Mouse (Mus musculus) regulatory T cell (primary cell): ENCODE data around the gene Opa3.

Source experiments
- in situ Hi-C: fragments of 300-600 bp; cut with MboI, MseI; formaldehyde crosslinking; loops from one replicate; pipeline ENCODE4 v1.15.1; 2025; ENCODE audit warnings: high pct_unique_total_duplicates

The Opa3 gene

DNA sequence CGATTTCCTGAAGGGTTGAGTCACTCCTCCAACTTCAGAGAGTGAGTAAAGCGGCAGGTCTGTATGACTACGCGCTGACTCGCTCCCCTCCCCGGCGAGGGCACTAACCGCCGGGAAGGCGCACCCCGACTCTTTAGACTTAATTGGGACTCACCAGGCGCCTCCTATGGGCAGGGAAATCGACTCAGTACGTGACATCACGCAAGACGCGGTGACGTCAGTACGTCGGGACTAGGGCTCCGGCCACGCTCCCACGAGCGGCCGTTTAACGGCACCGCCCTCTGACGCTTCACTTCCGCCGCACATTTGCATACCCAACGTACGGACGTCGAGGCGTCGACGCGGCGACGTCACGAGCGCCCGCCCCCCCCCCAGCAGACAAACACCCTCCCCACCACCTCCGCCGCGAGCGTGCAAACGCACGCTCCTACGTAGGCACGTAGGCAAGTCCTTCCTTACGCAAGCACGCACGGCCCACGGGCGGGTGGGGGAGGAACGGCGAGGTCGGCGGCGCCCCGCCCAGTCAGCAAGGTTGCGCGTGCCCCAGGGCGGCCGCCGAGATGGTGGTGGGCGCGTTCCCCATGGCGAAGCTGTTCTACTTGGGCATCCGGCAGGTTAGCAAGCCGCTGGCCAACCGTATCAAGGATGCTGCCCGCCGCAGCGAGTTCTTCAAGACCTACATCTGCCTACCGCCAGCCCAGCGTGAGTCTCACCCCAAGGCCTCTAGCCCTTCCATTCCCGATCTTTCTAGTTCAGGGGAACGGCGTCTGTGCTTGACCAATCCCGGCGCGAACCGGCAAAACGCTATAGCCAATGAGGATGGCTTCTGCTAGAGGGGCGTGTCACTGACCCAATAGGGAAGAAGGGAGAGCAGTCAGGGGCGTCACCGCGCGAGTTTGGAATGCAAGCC, at the start of gene Opa3:
Gene Opa3, plus strand, starts transcription at position 452 of the 910 bp plus-strand sequence.
- in situ Hi-C loops = no loop called here

DNA sequence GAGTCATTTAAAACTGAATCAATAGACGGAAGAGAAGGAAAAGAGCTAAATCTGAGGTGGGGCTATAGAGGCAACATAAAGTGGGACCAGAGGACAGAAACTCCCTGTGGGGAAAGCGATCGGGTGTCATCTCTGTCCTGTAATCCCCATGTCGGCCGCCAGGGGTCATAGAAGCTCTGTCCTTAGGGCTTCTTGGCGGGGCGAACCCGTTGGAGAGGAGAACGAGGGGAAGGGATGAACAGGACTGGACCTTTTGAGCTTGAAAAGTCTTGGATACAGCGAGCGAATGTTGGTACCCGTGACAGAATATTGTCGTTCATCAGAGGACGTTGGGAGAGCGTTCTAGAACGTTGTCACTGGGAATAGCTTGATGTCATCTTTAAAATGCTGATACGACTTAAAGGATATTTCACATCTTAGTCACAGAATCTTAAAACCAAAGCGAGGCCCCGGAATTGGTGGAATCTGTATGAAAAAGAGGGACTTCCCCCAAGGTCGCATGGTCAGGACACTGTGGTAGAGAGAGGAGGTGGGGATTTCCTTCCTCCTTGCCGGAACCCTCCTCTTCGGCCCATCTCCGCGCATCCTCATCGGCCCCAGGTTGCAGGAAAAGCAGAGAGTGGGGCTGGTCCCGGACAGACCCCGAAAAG, 49.6 kb upstream of the Opa3 start:
- in situ Hi-C loops = no loop called here

DNA sequence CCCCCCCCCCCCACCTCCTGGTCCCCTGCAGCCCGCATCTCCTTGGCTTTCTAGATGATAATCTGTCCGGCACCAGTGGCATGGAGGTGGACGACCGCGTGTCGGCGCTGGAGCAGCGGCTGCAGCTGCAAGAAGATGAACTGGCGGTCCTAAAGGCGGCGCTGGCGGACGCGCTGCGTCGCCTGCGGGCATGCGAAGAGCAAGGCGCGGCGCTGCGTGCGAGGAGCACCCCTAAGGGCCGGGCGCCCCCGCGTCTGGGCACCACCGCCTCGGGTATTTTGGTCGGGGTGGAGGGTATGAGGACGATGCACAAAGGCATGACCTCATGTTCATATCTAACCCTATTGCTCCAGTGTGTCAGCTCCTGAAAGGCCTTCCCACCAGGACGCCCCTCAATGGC, 49.0 kb upstream of the Opa3 start:
- in situ Hi-C loops = no loop called here

DNA sequence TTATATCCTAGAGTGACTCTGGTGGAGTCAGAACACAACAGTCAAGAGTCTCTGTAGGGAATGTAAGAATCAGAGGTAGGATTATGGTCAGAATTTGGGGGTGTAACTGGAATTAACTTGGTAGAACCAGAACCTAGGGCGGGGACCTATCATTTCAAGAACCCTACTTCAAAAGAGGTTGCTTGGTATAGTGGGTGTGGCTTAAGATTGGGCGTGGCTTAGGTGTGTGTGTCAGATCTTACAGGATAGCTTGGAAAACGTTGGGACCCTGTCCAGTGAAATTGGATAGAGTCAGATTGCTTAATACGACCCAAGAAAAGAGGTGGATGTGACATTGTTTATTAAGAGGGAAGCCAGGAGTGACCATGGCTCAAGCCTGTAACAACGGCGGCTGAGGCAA, 48.2 kb upstream of the Opa3 start:
- in situ Hi-C loops = loop anchor here (5.0 kb wide), 1 partner anchor 42 kb away; no protein-coding TSS in a partner anchor

DNA sequence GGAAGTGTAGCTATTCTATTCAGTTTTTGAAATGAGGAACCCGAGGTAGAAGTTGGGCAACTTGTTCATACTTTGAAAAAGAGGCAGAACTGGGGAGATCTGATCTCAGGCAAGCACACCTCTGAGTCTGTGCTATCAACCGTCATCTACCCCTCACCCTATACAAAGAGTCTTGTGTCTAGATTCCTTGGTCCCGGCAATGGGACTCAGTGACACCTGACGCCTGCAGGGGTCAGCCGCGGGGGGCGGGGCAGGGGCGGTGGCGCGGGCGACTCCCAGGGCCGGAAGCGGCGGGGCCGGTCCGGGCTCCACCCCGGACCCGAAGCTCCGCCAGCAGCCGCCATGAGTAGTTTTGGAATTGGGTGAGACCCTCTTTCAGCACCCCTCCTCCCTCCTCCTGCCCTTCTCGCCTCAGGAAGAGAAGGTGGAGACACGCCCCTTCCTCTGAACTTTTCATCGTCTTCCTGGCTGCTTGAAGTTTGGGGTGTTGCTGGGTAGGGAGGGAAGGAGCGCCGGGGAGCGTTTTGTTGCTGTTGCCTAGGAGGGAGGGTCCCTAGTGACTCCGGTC, 47.2 kb upstream of the Opa3 start:
- in situ Hi-C loops = loop anchor here (5.0 kb wide), 1 partner anchor 41 kb away; no protein-coding TSS in a partner anchor

DNA sequence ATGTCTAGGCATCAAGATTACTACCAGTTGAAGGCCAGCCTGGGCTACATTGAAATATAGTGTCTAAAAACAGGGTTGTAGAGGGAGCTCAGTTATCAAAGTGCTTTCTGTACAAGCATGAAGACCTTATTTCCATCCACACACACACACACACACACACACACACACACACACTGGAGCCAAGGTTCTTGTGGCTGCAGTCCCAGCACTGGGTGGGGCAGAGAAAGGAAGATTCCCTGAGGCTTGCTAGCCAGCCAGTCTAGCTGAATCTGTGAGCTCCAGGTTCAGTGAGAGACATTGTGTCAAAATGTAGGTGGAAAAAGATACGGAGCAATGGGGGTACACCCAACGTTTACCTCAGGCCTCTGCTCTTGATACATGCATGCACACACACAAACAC, 43.9 kb upstream of the Opa3 start:
- in situ Hi-C loops = loop anchor here (5.0 kb wide), 1 partner anchor 38 kb away; no protein-coding TSS in a partner anchor

DNA sequence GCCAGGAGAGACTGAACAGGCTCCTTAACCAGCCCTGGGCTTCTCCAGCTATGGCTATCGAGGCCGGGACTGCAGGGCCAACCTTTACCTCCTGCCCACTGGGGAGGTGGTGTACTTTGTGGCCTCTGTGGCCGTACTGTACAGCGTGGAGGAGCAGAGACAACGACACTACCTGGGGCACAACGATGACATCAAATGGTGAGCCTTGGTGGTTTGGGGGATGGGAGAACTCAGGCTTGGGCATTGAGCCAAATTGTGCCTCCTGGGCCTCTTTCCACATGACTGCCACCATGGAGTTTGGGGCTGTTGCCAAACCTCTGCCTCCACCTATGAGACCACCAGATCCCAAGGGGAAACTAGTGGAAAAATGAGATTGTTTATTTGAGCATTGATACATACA, 43.4 kb upstream of the Opa3 start:
- in situ Hi-C loops = loop anchor here (5.0 kb wide), 2 partner anchors 38 to 98 kb away; partner anchors contain the start of genes Ppm1n and Rtn2

DNA sequence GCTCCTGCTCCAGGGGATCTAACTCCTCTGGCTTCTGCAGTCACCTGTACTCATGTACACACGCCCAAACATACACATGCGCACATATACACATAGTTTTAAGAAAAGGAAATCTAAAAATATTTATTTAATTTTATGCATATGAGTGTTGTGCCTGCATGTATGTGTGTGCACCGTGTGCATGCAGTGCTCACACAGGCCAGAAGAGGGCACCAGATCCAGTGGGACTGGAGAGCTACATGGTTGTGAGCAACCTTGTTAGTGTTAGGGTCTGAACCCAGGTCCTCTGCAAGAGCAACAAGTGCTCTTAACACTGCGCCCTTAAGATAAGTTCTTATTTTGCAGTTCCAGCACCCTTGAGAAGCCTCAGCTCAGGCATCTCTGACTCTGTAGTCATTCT, 33.5 kb upstream of the Opa3 start:
- in situ Hi-C loops = no loop called here

DNA sequence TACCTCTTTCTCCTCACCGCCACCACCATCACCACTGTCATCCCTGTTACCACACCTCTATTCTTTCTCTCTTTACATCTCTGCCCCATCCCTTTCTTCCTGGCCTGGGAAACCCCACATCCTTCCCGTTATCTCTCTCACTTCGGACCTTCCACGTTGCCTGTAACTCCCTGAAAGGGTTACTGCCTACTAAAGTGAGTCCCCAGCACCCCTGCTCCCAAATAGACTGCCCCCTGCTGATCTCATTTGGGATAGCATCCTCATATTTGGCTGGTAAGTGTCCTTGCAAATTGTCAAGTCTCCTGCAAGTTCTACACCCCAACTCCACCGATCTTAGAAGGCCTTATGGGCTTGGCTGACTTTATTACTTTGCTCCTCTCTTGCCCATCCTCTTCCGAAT, 31.5 kb upstream of the Opa3 start:
- in situ Hi-C loops = no loop called here

DNA sequence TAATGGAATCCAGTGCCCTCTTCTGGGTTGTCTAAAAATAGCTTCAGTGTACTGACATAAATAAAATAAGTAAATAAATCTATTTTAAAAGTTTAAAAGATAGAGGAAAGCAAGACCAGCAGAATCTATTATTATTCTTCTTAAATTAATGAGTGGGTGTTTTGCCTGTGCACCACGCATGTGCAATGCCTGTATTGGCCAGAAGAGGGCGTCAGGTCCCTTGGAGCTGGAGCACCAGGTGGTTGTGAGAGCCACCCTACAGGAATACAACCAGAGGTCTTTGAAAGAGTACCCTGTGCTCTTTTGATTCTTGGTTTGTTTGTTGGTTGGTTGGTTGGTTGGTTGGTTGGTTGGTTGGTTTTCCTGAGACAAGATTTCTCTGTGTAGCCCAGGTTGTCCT, 30.1 kb upstream of the Opa3 start:
- in situ Hi-C loops = no loop called here

DNA sequence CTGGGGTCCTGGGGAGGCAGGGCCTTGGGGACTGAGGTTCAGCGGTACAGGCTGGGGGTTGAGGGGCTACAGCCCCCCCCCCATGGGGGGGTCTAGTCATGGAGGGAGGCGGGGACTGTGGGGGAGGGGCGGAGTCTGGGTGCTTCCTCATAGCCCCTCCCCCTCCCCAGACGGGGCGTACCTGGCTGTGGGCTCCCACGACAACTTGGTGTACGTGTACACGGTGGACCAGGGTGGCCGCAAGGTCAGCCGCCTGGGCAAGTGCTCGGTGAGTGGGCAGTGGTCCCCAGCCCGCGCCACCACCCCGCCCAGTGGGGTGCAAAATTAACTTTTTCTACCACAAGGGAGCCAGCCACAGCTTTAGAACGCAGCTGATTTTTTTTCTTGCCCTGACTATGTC, 26.5 kb upstream of the Opa3 start:
- in situ Hi-C loops = no loop called here

DNA sequence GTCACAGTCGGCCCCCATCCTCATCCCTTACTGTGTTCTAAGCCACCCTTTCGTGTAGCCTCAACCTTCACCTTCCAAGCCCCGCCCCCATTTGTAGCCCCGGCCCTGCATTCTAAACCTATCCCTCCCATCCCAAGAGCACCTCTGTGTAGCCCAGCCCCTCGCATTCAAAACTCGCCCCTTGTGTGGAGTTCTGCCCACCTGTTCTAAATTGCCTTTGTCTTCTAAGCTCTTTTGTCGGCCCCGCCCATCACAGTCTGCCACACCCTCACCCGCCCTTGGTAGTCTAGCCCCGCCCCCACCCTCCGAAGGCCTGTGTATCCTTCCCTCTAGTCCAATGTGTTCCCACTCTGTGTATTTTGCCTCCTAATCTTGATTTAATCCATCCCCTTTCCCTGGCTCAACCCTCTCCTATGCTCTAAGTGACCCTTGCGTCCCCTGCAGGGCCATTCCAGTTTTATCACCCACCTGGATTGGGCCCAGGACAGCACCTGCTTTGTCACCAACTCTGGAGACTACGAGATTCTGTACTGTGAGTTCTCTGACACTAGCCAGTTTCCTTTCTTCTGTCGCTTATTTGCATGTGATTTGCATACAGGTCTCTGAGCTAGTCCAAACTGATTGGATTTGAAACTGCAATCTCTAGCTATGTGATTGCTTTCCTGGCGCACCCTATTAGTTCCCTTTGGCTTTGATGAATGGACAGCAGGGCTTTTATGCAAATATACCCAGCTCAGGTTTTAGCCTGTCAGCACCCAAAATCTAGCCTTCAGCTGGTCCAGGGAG, 25.9 kb upstream of the Opa3 start:
- in situ Hi-C loops = no loop called here

DNA sequence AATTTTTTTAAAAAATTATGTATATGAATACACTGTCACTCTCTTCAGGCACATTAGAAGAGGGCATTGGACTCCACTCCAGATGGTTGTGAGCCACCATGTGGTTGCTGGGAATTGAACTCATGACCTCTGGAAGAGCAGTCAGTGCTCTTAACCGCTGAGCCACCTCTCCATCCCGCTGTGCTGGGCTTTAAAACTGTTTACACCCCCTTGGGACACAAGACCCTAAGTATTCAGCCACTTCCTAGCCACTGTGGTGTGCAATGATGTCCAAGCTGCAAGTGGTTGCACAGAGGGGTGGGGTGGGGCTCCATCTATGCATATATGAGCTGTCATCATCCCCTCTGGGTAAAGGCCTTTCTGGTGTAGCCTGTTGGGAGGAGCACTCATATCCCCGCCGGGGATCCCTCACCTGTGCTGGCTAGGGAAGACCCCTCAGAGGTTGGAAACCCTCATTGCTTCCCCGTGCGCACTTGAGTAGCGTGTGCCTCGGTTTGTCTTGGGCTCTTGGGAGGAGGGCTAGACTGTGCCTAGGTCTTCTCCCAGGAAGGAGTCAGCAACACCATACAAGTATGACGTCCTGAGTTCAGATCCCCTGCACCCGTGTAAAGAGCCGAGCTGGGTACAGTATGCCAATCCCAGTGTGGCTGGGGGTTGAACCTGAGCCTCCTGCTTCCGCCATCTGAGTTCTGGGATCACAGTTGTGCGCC, 19.8 kb upstream of the Opa3 start:
- in situ Hi-C loops = no loop called here

DNA sequence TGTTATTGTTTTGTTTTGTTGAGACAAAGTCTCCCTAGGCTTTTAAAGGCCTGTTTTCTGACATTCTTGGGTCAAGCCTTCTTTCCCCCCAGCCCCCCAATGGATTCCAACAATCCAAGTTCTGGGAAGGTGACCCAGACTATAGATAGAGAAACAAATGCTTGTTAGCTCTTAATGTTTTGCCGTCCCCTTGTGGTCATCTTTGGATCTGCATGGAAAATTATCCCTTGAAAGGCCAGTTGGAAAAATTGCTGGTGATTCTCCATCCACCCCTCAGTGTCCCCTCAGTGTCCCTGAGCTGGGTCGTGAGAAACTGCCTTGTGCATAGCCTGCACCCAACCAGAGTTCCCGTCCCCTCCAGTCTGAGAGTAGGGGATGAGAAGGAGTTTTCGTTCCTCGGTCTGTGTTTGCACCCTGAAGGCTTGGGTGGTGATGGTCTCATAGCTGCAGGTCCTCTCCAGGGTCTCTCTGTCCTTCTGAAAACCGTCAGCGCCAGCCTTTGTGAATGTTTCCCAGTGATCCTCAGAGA, 19.1 kb upstream of the Opa3 start:
- in situ Hi-C loops = no loop called here

DNA sequence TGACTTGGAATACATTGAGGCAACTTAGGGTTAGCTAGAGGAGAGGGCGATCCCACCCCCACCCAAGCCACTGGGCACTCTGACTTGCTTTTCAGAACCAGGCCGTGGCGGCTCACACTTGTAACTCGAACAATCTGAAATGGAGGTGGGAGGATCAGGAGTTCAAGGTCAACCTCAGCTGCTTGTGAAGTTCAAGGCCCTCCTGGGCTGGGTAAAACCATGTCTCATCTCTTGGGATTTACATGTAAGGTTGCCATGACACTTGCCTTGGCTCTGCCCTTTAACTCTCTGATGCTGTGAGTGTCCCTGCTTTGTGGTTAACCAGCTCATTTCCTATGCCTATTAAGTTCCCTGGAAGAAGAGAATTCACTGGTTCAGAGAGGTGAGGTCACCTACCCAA, 18.6 kb upstream of the Opa3 start:
- in situ Hi-C loops = no loop called here

DNA sequence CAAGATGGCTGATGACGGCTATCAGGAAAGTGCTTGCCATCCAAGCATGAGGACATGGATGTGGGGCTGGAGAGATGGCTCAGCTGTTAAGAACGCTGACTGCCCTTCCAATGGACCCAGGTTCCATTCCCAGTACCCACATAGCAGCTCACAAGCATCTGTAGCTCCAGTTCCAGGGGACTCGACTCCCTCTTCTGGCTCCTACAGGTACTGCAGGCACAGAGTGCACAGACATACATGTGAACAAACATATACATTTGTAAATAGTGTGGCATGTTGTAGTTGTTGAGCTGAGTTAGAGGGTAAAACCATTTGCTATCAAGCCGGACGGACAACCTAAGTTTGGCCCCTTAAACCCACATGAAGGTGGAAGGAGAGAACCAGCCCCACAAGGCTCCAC, 18.1 kb upstream of the Opa3 start:
- in situ Hi-C loops = no loop called here

DNA sequence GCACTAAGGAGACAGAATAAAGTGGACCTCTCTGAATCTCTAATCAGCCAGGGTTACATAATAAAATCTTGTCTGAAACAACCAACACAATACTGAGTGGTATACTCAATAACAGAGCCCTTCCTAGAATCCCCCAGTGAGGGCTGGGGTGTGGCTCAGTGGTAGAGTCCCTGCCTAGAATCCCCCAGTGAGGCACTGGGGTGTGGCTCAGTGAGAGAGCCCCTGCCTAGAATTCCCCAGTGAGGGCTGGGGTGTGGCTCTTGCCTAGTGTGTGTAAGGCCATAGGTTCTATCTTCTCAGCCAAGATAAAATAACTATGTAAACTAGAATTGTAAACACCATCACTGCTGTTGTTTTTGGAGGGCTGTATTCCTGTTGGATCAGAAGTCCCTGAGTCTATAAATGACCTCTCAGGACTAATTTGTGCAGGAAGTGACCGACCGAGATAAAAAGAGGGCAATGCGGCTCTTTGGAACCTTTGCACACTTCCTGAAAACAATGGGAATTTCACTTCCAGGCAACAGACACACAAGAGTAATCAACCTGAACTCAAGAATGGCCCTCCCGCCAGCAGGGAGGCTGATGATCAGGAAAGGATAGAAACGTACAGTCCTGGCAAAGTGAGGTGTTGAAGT, 17.0 kb upstream of the Opa3 start:
- in situ Hi-C loops = no loop called here

DNA sequence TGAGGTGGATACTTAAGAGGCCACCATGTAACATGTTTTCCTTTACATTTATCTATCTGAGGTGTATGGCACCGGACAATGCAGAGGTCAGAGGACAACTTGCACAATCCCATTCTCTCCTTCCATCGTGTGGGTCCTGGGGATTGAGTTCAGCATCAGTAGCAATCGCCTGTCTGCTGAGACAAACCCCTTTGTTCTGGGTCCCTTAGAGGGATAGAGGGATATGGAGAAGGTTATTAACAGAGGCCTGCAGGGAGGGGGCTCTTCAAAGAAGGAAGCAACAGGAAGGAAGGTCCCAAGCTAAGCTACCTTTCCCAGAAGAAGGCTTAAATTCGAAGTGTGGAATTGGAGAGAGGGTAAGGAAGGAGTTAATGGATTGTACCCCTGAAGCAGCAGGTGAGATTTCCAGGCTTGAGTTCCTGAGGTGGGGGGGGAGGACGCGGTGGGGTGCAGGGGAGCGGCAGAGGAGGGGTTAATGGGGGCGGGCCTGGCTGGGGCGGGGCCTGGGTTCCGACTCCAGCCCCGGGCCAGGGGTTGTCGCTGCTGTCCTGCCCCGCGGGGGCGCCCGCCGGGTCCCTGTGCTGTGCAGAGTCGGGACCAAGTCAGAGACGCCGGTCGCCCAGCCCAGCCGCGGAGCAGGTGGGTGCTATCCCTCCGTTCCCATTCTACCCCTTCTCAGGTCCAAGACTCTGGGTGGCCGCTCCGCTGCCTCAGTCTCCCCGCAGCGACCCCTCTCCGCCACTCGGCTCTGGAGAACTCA, 16.0 kb upstream of the Opa3 start, which contains the start of gene Gpr4:
Gene Gpr4, plus strand, starts transcription at position 543 of the 760 bp plus-strand sequence.
- in situ Hi-C loops = no loop called here

DNA sequence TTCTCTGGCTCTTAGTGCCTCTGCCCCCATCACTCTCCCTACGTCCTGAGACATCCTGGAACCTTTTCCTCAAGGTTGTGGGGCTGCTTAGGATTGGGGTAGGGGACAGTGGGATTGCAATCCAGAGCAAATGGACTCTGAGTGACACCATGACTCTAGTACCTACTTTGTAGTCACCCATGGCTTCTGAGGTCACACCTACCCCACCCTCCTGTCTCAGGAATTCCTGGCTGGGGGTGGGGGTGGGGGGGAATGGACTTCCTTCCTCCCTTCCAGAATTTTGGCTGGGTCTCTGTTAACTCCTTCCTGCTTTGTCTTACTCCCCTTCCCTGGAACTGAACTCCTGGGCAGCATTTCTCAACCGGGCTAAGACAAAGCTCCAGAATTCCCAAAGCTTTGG, 14.7 kb upstream of the Opa3 start:
- in situ Hi-C loops = no loop called here

DNA sequence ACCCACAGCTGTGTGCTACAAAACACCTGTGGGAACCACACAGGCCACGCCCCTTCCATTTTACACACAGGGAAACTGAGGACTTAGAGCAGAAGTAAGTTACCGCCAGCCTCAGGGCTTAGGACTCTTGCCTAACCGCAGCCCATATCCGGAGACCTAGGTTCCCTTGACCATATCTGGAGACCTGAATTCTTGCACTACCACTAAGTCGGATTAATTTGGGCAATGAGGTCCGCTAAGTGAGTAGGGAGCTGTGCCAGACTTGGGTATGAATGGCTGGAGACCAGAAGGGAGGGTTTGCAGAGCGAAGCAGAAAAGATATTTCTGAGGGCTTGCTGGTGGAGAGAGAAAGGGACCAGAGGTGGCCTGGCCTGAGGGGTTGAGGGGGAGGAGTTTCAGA, 13.8 kb upstream of the Opa3 start:
- in situ Hi-C loops = no loop called here
